Mouse (Mus musculus) B cell, adult 67 days (primary cell): ENCODE results near the gene Smchd1. TPM values are rescaled to one million over a fixed set of nuclear protein-coding genes. Genes with fewer than 3 reads are reported as not detected.

Source experiments
- total RNA-seq, 2 experiments: library from RNA; stranded (reverse); gene quantifications; 4 replicates each; pipeline ENCODE4 v1.2.4; 2023

Gene Smchd1
- total RNA-seq, result 100 to 1,000 TPM; 235 to 239 TPM

GRCm38 (mm10) chr17:71474762-71475704 lies at the start of gene Smchd1:
Gene Smchd1, minus strand, starts transcription at chr17:71475343.

GRCm38 (mm10) chr17:71459818-71460217 lies 15.3 kb downstream of the Smchd1 start, which contains the start of gene Gm4707:
Gene Gm4707, minus strand, starts transcription at chr17:71459918.

GRCm38 (mm10) chr17:71311340-71312171 lies 163.6 kb downstream of the Smchd1 start, which contains the start of gene Emilin2:
Gene Emilin2, minus strand, starts transcription at chr17:71311978.

Other genes starting within 250 kb of the Smchd1 start
- gene Emilin2, start 163.4 kb downstream of the Smchd1 start, total RNA-seq, result 1 to 10 TPM; 4.7 to 5.0 TPM
- gene Gm4707, start 15.4 kb downstream of the Smchd1 start, total RNA-seq, result 10 to 100 TPM; 28.4 to 34.2 TPM
- gene Ndc80, start 51.5 kb upstream of the Smchd1 start, total RNA-seq, result 10 to 100 TPM; 12.8 to 14.5 TPM
- gene Spdya, start 76.7 kb upstream of the Smchd1 start, total RNA-seq, result not detected
- gene Wdr43, start 140.6 kb upstream of the Smchd1 start, total RNA-seq, result 100 to 1,000 TPM; 125 to 142 TPM
- gene Togaram2, start 197.9 kb upstream of the Smchd1 start, total RNA-seq, result not detected